Mouse (Mus musculus): Measurements from ENCODE around the gene Zfp940. TPM values are rescaled to one million over a fixed set of nuclear protein-coding genes. Genes with fewer than 3 reads are reported as not detected.
A peak's percentile ranks its signal among the peaks of the same experiment; 100 is the strongest.

The Zfp940 gene
- polyA plus RNA-seq, 1 experiment from 2014 or later = 8.7 TPM

GRCm38 (mm10) chr7:29785023-29785422, 68.4 kb downstream of the Zfp940 start:
- Histone ChIP-seq H3K36me3 (peaks cover 32% of the 10 kb centered on the region), H3K4me3 (peak overlapping the region; percentile 94)
- no peak for DNase-seq (ENCODE audit: low spot score)

DNA sequence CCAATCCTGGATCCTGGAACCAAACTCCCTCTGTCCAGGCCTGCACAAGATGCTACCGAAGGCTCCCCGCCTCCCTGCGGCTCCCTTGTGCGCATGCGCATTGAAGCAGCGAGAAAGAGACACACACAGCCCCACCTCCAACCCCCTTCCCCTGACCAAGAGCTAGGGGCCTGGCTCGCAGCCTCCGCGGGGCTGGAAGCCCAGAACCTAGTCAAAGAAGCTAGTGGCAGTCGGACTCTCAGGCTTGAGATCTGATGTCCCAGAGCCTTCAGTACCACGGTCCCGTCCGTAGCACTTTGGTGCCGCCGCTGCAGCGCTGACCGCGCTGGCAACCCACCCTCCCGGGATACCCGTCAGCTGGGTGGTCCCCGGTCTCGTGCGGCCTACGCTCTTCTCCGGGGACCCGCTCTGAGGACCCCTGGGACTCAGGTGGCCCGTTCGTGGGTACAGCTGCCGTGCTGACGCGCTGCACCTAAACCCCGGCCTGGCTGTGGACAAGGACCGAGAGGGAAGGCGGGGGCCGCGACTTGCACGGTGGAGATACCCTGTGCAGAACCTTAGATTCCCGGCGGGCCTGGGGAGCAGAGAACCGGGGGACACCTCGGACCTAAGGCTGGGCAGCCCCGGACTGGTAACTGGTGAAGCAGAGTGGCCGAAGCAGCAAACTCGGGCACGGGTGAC, 69.5 kb downstream of the Zfp940 start, which contains the start of gene Zfp30:
Gene Zfp30, plus strand, starts transcription at position 128 of the 681 bp plus-strand sequence.
- H3K4me3 ChIP-seq = peak within 1 kb of the TSS; percentile 94
- peak within 1 kb of the TSS; percentile 92 for H3K27ac ChIP-seq
- peaks cover 21% of the 10 kb centered on the region for H3K4me1 ChIP-seq (replicated peaks)
- no peaks in the 10 kb centered on the region for H3K27me3 ChIP-seq (ENCODE audit: insufficient read depth, poor library complexity, severe bottlenecking)
- WGBS = under 1% methylated on average over 45 of the region's 45 CpGs
- peak; percentile 94 for DNase-seq (ENCODE audit: low spot score)
- peaks cover 4% of the 10 kb centered on the region; the same call in 1 of the 2 replicates for H3K9me3 ChIP-seq
- H3K36me3 ChIP-seq = peaks cover 32% of the 10 kb centered on the region

More at GRCm38 (mm10) chr7:29785023-29785422, 68.4 kb downstream of the Zfp940 start:
- WGBS = 65% methylated on average over 8 of the region's 8 CpGs
- peaks cover 21% of the 10 kb centered on the region for H3K4me1 ChIP-seq (replicated peaks)
- H3K27ac ChIP-seq = no peak overlapping the region
- no peaks in the 10 kb centered on the region for H3K27me3 ChIP-seq (ENCODE audit: insufficient read depth, poor library complexity, severe bottlenecking)
- peaks cover 4% of the 10 kb centered on the region; the same call in 1 of the 2 replicates for H3K9me3 ChIP-seq

Other genes starting within 250 kb of the Zfp940 start
- 0.08 TPM in 1 of 2 replicates, not detected in the other for gene Catsperg2, start 126.6 kb downstream of the Zfp940 start, polyA plus RNA-seq (2016; fragmentation: Nextera tagmentation; extraction: Ambion mirVana)
- gene Zfp84, start 85.1 kb downstream of the Zfp940 start, polyA plus RNA-seq (2016; fragmentation: Nextera tagmentation; extraction: Ambion mirVana) = 10.8 and 10.9 TPM in 2 replicates
- gene Zfp30, start 69.7 kb downstream of the Zfp940 start, polyA plus RNA-seq (2016; fragmentation: Nextera tagmentation; extraction: Ambion mirVana) = 5.8 and 6.4 TPM in 2 replicates
- 14.3 and 17.3 TPM in 2 replicates for gene Zfp790, start 37.6 kb downstream of the Zfp940 start, polyA plus RNA-seq (2016; fragmentation: Nextera tagmentation; extraction: Ambion mirVana)
- 8.0 and 8.8 TPM in 2 replicates for gene Zfp420, start 6.3 kb upstream of the Zfp940 start, polyA plus RNA-seq (2016; fragmentation: Nextera tagmentation; extraction: Ambion mirVana)
- 8.5 and 12.2 TPM in 2 replicates for gene Zfp27, start 52.9 kb upstream of the Zfp940 start, polyA plus RNA-seq (2016; fragmentation: Nextera tagmentation; extraction: Ambion mirVana)
- 4.8 and 4.9 TPM in 2 replicates for gene Zfp383, start 54.6 kb upstream of the Zfp940 start, polyA plus RNA-seq (2016; fragmentation: Nextera tagmentation; extraction: Ambion mirVana)
- 10.1 and 12.1 TPM in 2 replicates for gene Zfp74, start 100.4 kb upstream of the Zfp940 start, polyA plus RNA-seq (2016; fragmentation: Nextera tagmentation; extraction: Ambion mirVana)
- gene Zfp568, start 130.3 kb upstream of the Zfp940 start, polyA plus RNA-seq (2016; fragmentation: Nextera tagmentation; extraction: Ambion mirVana) = 18.0 and 27.0 TPM in 2 replicates
- gene Zfp14, start 197.7 kb upstream of the Zfp940 start, polyA plus RNA-seq (2016; fragmentation: Nextera tagmentation; extraction: Ambion mirVana) = 3.9 and 5.0 TPM in 2 replicates
- gene Zfp82, start 219.2 kb upstream of the Zfp940 start, polyA plus RNA-seq (2016; fragmentation: Nextera tagmentation; extraction: Ambion mirVana) = 6.9 and 8.2 TPM in 2 replicates
- 1.6 and 1.9 TPM in 2 replicates for gene Gm26920, start 236.7 kb upstream of the Zfp940 start, polyA plus RNA-seq (2016; fragmentation: Nextera tagmentation; extraction: Ambion mirVana)
- gene Zfp566, start 236.9 kb upstream of the Zfp940 start, polyA plus RNA-seq (2016; fragmentation: Nextera tagmentation; extraction: Ambion mirVana) = 14.5 and 14.9 TPM in 2 replicates
- gene Zfp260, start 241.1 kb upstream of the Zfp940 start, polyA plus RNA-seq (2016; fragmentation: Nextera tagmentation; extraction: Ambion mirVana) = 93.1 and 122 TPM in 2 replicates

Measured in hindbrain, embryonic 10.5 days (tissue).